Mouse (Mus musculus) heart, postnatal 0 days (tissue): ENCODE results near the gene Tmc4. TPM values are rescaled to one million over a fixed set of nuclear protein-coding genes. Genes with fewer than 3 reads are reported as not detected.
A peak's percentile ranks its signal among the peaks of the same experiment; 100 is the strongest.
"Not testable (repeated sequence)": the region's sequence is repeated elsewhere in the genome, so short reads cannot be mapped to it uniquely, and the experiment has no call there.

Source experiments
- ATAC-seq: fragments of 200-750 bp; cut with Nextera tagmentation; 2 replicates; pipeline ENCODE4 v1.8.0; 2017; ENCODE audit warnings: low read depth, moderate number of reproducible peaks, moderate library complexity; ENCODE audit not compliant: insufficient read depth
- DNase-seq: peaks from one replicate; pipeline ENCODE4 v3.0.0-alpha.2; 2016; ENCODE audit warnings: low spot score
- H3K27ac ChIP-seq: fragments of 300-500 bp; sonication (generic); 2 replicates; pipeline ENCODE4 v1.5.1; 2014; ENCODE audit warnings: low read depth, mild to moderate bottlenecking
- H3K27me3 ChIP-seq: fragments of 300-500 bp; sonication (generic); 2 replicates; pipeline ENCODE4 v1.6.1; 2014; ENCODE audit warnings: low read length, mixed read lengths; ENCODE audit not compliant: control insufficient read depth, insufficient read depth
- H3K36me3 ChIP-seq: fragments of 300-500 bp; sonication (generic); replicated peaks from 2 replicates; pipeline ENCODE4 v1.6.1; 2014; ENCODE audit warnings: low read length, mixed read lengths; ENCODE audit not compliant: control insufficient read depth, insufficient read depth
- H3K4me1 ChIP-seq: fragments of 300-500 bp; sonication (generic); 2 replicates; pipeline ENCODE4 v1.6.1; 2014; ENCODE audit warnings: antibody characterized with exemption; ENCODE audit not compliant: control insufficient read depth, insufficient read depth
- H3K4me2 ChIP-seq: fragments of 300-500 bp; sonication (generic); 2 replicates; pipeline ENCODE4 v1.6.1; 2014; ENCODE audit warnings: low read depth, mild to moderate bottlenecking, low read length, moderate library complexity
- H3K4me3 ChIP-seq: fragments of 300-500 bp; sonication (generic); 2 replicates; pipeline ENCODE4 v1.5.1; 2014; ENCODE audit warnings: low read depth, low read length
- H3K9ac ChIP-seq: fragments of 300-500 bp; sonication (generic); replicated peaks from 2 replicates; pipeline ENCODE4 v1.6.1; 2014; ENCODE audit warnings: low read depth, low read length, mixed read lengths
- H3K9me3 ChIP-seq: fragments of 300-500 bp; sonication (generic); replicated peaks from 2 replicates; pipeline ENCODE4 v1.6.1; 2016; ENCODE audit warnings: low read length; ENCODE audit not compliant: control insufficient read depth
- CTCF ChIP-seq: IDR thresholded peaks from 2 replicates; pipeline ENCODE4 v1.5.1; 2016; ENCODE audit warnings: antibody characterized with exemption, control low read depth, low read depth
- EP300 ChIP-seq: IDR thresholded peaks from 2 replicates; pipeline ENCODE4 v1.6.1; 2016; ENCODE audit warnings: antibody characterized with exemption, low read depth
- WGBS: fragments of 180-500 bp; shearing (Covaris S2); extraction: QIAGEN DNeasy Blood & Tissue Kit; methylation state at CpG from one replicate; pipeline ENCODE4 v1.1.7; 2014; 5-methylcytosine and 5-hydroxymethylcytosine counted together
- polyA plus RNA-seq: library from polyadenylated mRNA; unstranded; fragments of >200 nt; fragmentation: Nextera tagmentation; extraction: Ambion mirVana; gene quantifications from 2 replicates; pipeline ENCODE4 v1.2.1, GENCODE M21; 2015
- total RNA-seq: library from RNA; depleted of rRNA; stranded (reverse); fragments of >200 nt; gene quantifications from 2 replicates; pipeline ENCODE4 v1.2.3, GENCODE M21; 2014; ENCODE audit warnings: low replicate concordance

Tmc4 gene
- total and polyA plus RNA-seq, 2 experiments from 2014 or later = 0.99 to 2.3 TPM

DNA sequence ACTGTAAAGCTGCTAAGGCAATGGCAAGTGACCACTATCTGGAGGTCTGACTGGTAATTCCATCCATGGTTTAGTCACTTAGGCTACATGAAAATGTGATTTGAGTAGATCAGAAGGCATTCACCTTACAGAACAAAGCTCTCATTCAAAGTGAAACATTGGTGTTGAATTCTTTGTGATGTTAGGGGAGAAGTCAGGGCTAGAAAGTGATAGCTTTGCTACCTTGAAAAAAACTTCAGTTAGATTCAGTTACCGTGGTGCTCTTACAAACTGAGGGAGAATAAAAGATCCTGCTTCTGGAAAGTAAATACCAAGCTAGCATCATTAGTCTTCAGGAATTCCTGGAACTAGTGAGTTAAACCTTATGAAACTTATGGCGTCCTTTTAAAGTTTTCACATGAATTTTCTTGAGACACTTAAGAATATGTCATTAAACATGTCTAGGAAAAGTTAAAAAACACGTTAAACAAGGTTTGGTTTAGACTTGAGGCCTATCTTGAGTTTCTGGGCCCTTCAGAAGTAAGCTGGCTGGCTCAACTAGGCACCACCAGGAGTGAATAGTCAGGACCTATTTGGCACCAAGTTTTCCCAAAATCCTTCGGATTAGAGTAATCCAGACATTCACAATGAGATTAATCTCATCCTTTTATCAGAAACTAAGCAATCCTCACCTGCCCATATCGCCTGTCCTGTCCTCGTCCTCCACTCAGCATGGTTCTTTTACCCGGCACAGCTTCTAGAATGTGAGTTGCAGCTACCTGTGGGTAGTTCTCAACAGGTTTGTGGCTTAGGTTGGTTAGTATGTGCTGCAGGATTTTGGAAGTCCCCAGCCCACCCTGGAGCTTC lies 30.4 kb upstream of the Tmc4 start:
- Histone ChIP-seq H3K4me3 (no peak overlapping the region), H3K9me3 (no peaks in the 10 kb centered on the region), H3K4me2 (no peak overlapping the region), H3K36me3 (peaks cover 23% of the 10 kb centered on the region), H3K27me3 (no peaks in the 10 kb centered on the region), H3K9ac (no peak overlapping the region), H3K4me1 (peaks cover 16% of the 10 kb centered on the region), H3K27ac (peak overlapping the region; percentile 7; the same call in 1 of the 2 replicates)
- 51% methylated on average over 7 of the region's 7 CpGs for WGBS
- ATAC-seq (no peak), DNase-seq (no peak)
- no peak for TF ChIP-seq EP300
- no peak for TF ChIP-seq CTCF

DNA sequence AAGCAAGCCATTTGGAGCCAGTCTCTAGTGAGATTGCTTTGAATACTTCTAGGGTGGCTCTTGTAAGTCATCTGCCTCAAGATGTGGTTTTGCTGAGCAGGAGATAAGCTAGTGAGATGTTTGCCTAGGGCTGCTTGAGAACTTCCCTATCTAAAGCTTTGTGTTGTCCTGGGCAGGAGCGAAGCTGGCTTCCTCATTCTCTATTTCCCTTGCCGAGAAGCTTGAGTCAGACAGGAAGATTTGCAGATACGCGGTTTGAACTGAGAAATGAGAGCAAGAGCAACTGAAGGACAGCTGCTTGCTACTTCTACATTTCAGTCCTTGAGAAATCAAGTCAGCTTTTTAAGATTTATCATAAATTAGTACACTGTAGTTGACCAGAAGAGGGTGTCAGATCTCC lies 29.7 kb upstream of the Tmc4 start:
- WGBS = 50% methylated on average over 4 of the region's 4 CpGs
- Histone ChIP-seq H3K4me1 (peaks cover 16% of the 10 kb centered on the region), H3K4me3 (no peak overlapping the region), H3K27me3 (no peaks in the 10 kb centered on the region), H3K9me3 (no peaks in the 10 kb centered on the region), H3K4me2 (no peak overlapping the region), H3K9ac (no peak overlapping the region), H3K36me3 (peaks cover 23% of the 10 kb centered on the region), H3K27ac (no peak overlapping the region)
- DNase-seq (no peak), ATAC-seq (no peak)
- no peak for TF ChIP-seq CTCF
- TF ChIP-seq EP300 = no peak

DNA sequence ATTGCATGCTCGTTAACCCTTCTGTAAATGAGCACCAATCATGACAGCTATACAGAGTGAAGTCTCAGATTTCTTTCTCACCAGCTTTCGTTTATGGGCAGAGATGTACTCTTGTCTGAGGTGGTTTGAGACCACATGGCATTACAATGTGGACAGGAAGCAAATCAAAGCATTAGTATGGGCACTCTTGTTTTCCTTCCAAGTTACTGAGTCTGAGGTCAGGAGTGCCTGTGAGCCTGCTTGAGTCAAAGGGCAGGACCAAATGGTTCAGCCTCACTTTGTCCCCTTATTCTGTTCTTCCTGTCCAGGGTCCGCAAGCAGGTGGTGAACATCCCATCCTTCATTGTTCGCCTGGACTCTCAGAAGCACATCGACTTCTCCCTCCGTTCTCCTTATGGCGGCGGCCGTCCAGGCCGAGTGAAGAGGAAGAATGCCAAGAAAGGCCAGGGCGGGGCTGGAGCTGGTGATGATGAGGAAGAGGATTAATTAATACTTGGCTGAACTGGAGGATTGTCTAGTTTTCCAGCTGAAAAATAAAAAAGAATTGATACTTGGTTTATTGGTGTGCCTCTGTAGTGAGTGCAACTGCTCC lies 29.1 kb upstream of the Tmc4 start:
- WGBS = 45% methylated on average over 11 of the region's 11 CpGs
- DNase-seq = no peak
- Histone ChIP-seq H3K27ac (0 out of 2 replicates have a peak overlapping the region, but pooled peaks have one; percentile 25), H3K9me3 (no peaks in the 10 kb centered on the region), H3K4me1 (peaks cover 16% of the 10 kb centered on the region), H3K4me3 (no peak overlapping the region; the same call in 1 of the 2 replicates), H3K9ac (no peak overlapping the region), H3K36me3 (peaks cover 24% of the 10 kb centered on the region), H3K4me2 (peak overlapping the region; percentile 89), H3K27me3 (no peaks in the 10 kb centered on the region)
- ATAC-seq = no peak
- TF ChIP-seq CTCF (no peak), EP300 (no peak)

DNA sequence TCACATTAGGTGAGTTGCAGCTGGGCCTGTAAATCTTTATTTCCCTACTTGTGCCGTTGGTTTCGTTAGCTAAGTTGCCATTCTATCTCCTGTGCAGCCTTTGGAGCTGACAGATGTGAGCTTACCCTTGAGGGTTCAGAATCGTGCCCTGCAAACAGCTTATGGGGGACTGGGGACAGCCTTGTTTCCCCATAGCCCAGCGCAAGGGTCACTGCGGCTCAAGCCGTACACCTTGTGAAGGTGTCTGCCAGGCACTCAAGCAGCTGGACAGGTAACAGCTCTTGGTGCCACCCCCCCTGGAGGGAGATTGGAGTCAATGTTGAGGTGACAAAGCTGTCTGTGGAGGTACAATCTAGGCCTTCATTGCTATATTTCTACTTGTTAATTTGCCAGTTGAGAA lies 28.6 kb upstream of the Tmc4 start:
- DNase-seq (no peak), ATAC-seq (no peak)
- H3K4me3 ChIP-seq = peak overlapping the region; percentile 66
- 0 out of 2 replicates have a peak overlapping the region, but pooled peaks have one; percentile 25 for H3K27ac ChIP-seq
- TF ChIP-seq EP300 (no peak), CTCF (no peak)
- peak overlapping the region; percentile 89 for H3K4me2 ChIP-seq
- peaks cover 16% of the 10 kb centered on the region for H3K4me1 ChIP-seq
- 34% methylated on average over 6 of the region's 6 CpGs for WGBS
- H3K36me3 ChIP-seq = peaks cover 29% of the 10 kb centered on the region
- H3K9ac ChIP-seq = peak overlapping the region; percentile 71
- no peaks in the 10 kb centered on the region for H3K9me3 ChIP-seq
- no peaks in the 10 kb centered on the region for H3K27me3 ChIP-seq

DNA sequence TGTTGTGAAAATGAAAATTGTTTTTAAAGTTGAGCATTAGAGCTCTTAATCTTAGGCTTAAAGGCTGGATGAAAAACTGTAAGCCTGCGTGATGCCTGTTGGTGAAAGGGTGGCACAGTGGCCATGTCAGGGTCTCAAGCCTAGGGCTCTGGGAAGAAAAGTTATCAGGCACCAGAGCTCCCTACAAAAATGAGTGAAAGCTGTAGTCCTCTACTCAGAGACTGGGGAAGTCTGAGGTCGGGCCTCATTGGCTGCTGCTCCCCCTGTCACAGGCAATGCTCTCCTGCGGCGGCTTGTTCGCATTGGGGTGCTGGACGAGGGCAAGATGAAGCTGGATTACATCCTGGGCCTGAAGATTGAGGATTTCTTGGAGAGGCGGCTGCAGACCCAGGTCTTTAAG lies 28.1 kb upstream of the Tmc4 start:
- DNase-seq = not testable (repeated sequence)

More for the DNA sequence above, 28.1 kb upstream of the Tmc4 start:
- Histone ChIP-seq H3K36me3 (peaks cover 30% of the 10 kb centered on the region), H3K4me3 (peak overlapping the region; percentile 66), H3K4me2 (peak overlapping the region; percentile 89), H3K4me1 (peaks cover 16% of the 10 kb centered on the region), H3K9ac (peak overlapping the region; percentile 71)
- not testable (repeated sequence) for ATAC-seq, H3K9me3 ChIP-seq, H3K27me3 ChIP-seq, H3K27ac ChIP-seq
- WGBS = 3% methylated on average over 6 of the region's 7 CpGs
